Comparison of ENCODE assay signal across 22 mouse cellular contexts in genomic region chr7:78992991-78993390, GRCm38 (mm10).
DNase-seq lines count a peak whose midpoint lies in the region; ATAC-seq and TF ChIP-seq lines count a peak whose summit lies in the region.
"Had no signal": no experiment of that assay in that cellular context is flagged by ENCODE, and none has a peak within 500 bp of the region (broad histone marks: within the 10 kb centered on the region; RNA-seq: fewer than 3 reads in every experiment).

No protein-coding gene starts in this region.

- no peaks in the 10 kb centered on the region for H3K36me3 ChIP-seq in forebrain, embryonic 10.5 days (replicated peaks)
- no peaks in the 10 kb centered on the region for H3K36me3 ChIP-seq in hindbrain, postnatal 0 days (ENCODE audit: insufficient read depth, low read length)
- H3K36me3 ChIP-seq: embryonic facial prominence, embryonic 12.5 days; hindbrain, embryonic 12.5 days; neural tube, embryonic 13.5 days had no signal

- no peak overlapping the region for H3K4me3 ChIP-seq in forebrain, embryonic 10.5 days
- no peak overlapping the region for H3K4me3 ChIP-seq in hindbrain, postnatal 0 days (ENCODE audit: low read length)
- H3K4me3 ChIP-seq: embryonic facial prominence, embryonic 12.5 days; erythroblast, embryonic 14.5 days; hindbrain, embryonic 12.5 days; megakaryocyte, embryonic 14.5 days; neural tube, embryonic 13.5 days had no signal

- no peak overlapping the region for H3K4me2 ChIP-seq in hindbrain, postnatal 0 days (ENCODE audit: low read depth, low read length)
- H3K4me2 ChIP-seq: embryonic facial prominence, embryonic 12.5 days; hindbrain, embryonic 12.5 days; liver, embryonic 11.5 days; neural tube, embryonic 13.5 days had no signal

- TF ChIP-seq CTCF in hindbrain, postnatal 0 days (IDR thresholded peaks at IDR 0.05; ENCODE audit: low read depth), result no peak

- H3K4me1 ChIP-seq in forebrain, embryonic 10.5 days, result peaks cover 20% of the 10 kb centered on the region
- H3K4me1 ChIP-seq in hindbrain, postnatal 0 days (ENCODE audit: insufficient read depth, low read length), result peaks cover 10% of the 10 kb centered on the region; the same call in 1 of the 2 replicates

- H3K9me3 ChIP-seq in forebrain, embryonic 10.5 days, result no peaks in the 10 kb centered on the region
- H3K9me3 ChIP-seq in hindbrain, postnatal 0 days (ENCODE audit: low read length), result no peaks in the 10 kb centered on the region
- H3K9me3 ChIP-seq: embryonic facial prominence, embryonic 12.5 days; hindbrain, embryonic 12.5 days; megakaryocyte, embryonic 14.5 days; neural tube, embryonic 13.5 days had no signal

- intact Hi-C loops in heart, postnatal 10 days (cut with DNase I), result no loop called here
- intact Hi-C loops in left cerebral cortex, postnatal 4 days (cut with DNase I), result no loop called here

- H3K9ac ChIP-seq in hindbrain, postnatal 0 days (replicated peaks; ENCODE audit: low read length), result no peak overlapping the region
- H3K9ac ChIP-seq: embryonic facial prominence, embryonic 12.5 days; hindbrain, embryonic 12.5 days; neural tube, embryonic 13.5 days had no signal

- no peak overlapping the region for H3K27ac ChIP-seq in forebrain, embryonic 10.5 days
- no peak overlapping the region for H3K27ac ChIP-seq in hindbrain, postnatal 0 days
- H3K27ac ChIP-seq: embryonic facial prominence, embryonic 12.5 days; hindbrain, embryonic 12.5 days; neural tube, embryonic 13.5 days had no signal

- ATAC-seq in hindbrain, postnatal 0 days, result no peak
- ATAC-seq: forebrain, embryonic 16.5 days; inflammation-experienced regulatory T-cells, adult 6 months had no signal

- DNase-seq in heart, adult 11 months, result peak; percentile 48
- no peak for DNase-seq in heart, postnatal 10 days
- DNase-seq in left cerebral cortex, adult 18-20 months (ENCODE audit: low spot score in 2 of 2), result peak; percentile 4 to 13
- DNase-seq in left cerebral cortex, postnatal 4 days, result no peak
- DNase-seq in adrenal gland, adult 8-10 months, result peak; percentile 71
- DNase-seq in gonadal fat pad, adult 2 months (ENCODE audit: low read depth), result peak; percentile 17
- no peak for DNase-seq in forebrain, embryonic 10.5 days (ENCODE audit: extremely low spot score, low spot score)
- no peak for DNase-seq in hindbrain, postnatal 0 days (ENCODE audit: low spot score)
- DNase-seq: cerebellum, postnatal 10 days; gastrocnemius, postnatal 25 days; layer of hippocampus, adult 9-11 months; lung, adult 18-20 months; midbrain, embryonic 14.5 days; thymus, postnatal 4 days had no signal

- WGBS in forebrain, embryonic 10.5 days, result 89% methylated on average over 7 of the region's 7 CpGs
- WGBS in hindbrain, postnatal 0 days, result 88% methylated on average over 7 of the region's 7 CpGs

- peaks cover 30% of the 10 kb centered on the region for H3K27me3 ChIP-seq in forebrain, embryonic 10.5 days (ENCODE audit: poor library complexity, severe bottlenecking)
- H3K27me3 ChIP-seq in hindbrain, postnatal 0 days (ENCODE audit: insufficient read depth, low read length), result no peaks in the 10 kb centered on the region

Comparison
In these comparisons a context has a peak if more than half of its experiments do, and no peak if none do; other contexts are left out.
1. DNase-seq: peak in heart, adult 11 months (single experiment), left cerebral cortex, adult 18-20 months (2 of 2), adrenal gland, adult 8-10 months (single experiment) and gonadal fat pad, adult 2 months (single experiment); none in heart, postnatal 10 days (0 of 2), left cerebral cortex, postnatal 4 days (single experiment), forebrain, embryonic 10.5 days (single experiment) and hindbrain, postnatal 0 days (single experiment).